Mouse (Mus musculus): ENCODE measurements at regions not wholly inside any gene's neighbourhood (a gene's known extent, or its start where the extent isn't known, plus 50 kb on each side); places are given as distances from the start of the nearest gene placed in this dataset.

GRCm38 (mm10) chr2:46924189-46924588 is 1807.0 kb upstream of the Zeb2 start:
- ATAC-seq (replicated peaks; ENCODE audit: low FRiP score, low read depth) (no peak), DNase-seq (ENCODE audit: low spot score) (no peak)
- H3K4me3 ChIP-seq (replicated peaks; ENCODE audit: low read depth, low read length): no peak overlapping the region
- TF ChIP-seq CTCF (IDR thresholded peaks at IDR 0.05; ENCODE audit: low read depth): no peak
- no peak overlapping the region for H3K4me2 ChIP-seq (ENCODE audit: low read length)
- no peaks in the 10 kb centered on the region for H3K27me3 ChIP-seq (ENCODE audit: insufficient read depth, low read length)
- H3K27ac ChIP-seq: no peak overlapping the region
- H3K9ac ChIP-seq (ENCODE audit: low read depth, low read length): no peak overlapping the region
- no peaks in the 10 kb centered on the region for H3K9me3 ChIP-seq (replicated peaks; ENCODE audit: low read length)
- no peaks in the 10 kb centered on the region for H3K36me3 ChIP-seq (ENCODE audit: insufficient read depth, low read length)
- H3K4me1 ChIP-seq (replicated peaks; ENCODE audit: insufficient read depth, low read length): no peaks in the 10 kb centered on the region
- WGBS: 79% methylated on average over 3 of the region's 3 CpGs

GRCm38 (mm10) chr2:46913496-46913895 is 1796.3 kb upstream of the Zeb2 start:
- no peak overlapping the region for H3K9ac ChIP-seq (ENCODE audit: low read depth, low read length)
- H3K4me2 ChIP-seq (ENCODE audit: low read length): no peak overlapping the region
- no peaks in the 10 kb centered on the region for H3K36me3 ChIP-seq (ENCODE audit: insufficient read depth, low read length)
- TF ChIP-seq CTCF (IDR thresholded peaks at IDR 0.05; ENCODE audit: low read depth): no peak
- no peaks in the 10 kb centered on the region for H3K9me3 ChIP-seq (replicated peaks; ENCODE audit: low read length)
- no peak for ATAC-seq (replicated peaks; ENCODE audit: low FRiP score, low read depth)
- H3K27ac ChIP-seq: no peak overlapping the region
- no peak overlapping the region for H3K4me3 ChIP-seq (replicated peaks; ENCODE audit: low read depth, low read length)
- no peaks in the 10 kb centered on the region for H3K4me1 ChIP-seq (replicated peaks; ENCODE audit: insufficient read depth, low read length)
- H3K27me3 ChIP-seq (ENCODE audit: insufficient read depth, low read length): no peaks in the 10 kb centered on the region
- no peak for DNase-seq (ENCODE audit: low spot score)

GRCm38 (mm10) chr2:46883216-46883615 is 1766.0 kb upstream of the Zeb2 start:
- no peaks in the 10 kb centered on the region for H3K36me3 ChIP-seq (ENCODE audit: insufficient read depth, low read length)
- DNase-seq (ENCODE audit: low spot score) (no peak), ATAC-seq (replicated peaks; ENCODE audit: low FRiP score, low read depth) (no peak)
- 60% methylated on average over 2 of the region's 2 CpGs for WGBS
- H3K4me1 ChIP-seq (replicated peaks; ENCODE audit: insufficient read depth, low read length): no peaks in the 10 kb centered on the region
- no peak overlapping the region for H3K4me3 ChIP-seq (replicated peaks; ENCODE audit: low read depth, low read length)
- TF ChIP-seq CTCF (IDR thresholded peaks at IDR 0.05; ENCODE audit: low read depth): no peak
- no peak overlapping the region for H3K9ac ChIP-seq (ENCODE audit: low read depth, low read length)
- no peak overlapping the region for H3K4me2 ChIP-seq (ENCODE audit: low read length)
- H3K9me3 ChIP-seq (replicated peaks; ENCODE audit: low read length): no peaks in the 10 kb centered on the region
- H3K27me3 ChIP-seq (ENCODE audit: insufficient read depth, low read length): no peaks in the 10 kb centered on the region
- H3K27ac ChIP-seq: no peak overlapping the region

- Histone ChIP-seq H3K9ac (ENCODE audit: low read depth, low read length) (no peak overlapping the region), H3K4me2 (ENCODE audit: low read length) (no peak overlapping the region), H3K4me3 (replicated peaks; ENCODE audit: low read depth, low read length) (no peak overlapping the region), H3K36me3 (ENCODE audit: insufficient read depth, low read length) (no peaks in the 10 kb centered on the region), H3K27ac (no peak overlapping the region), H3K4me1 (replicated peaks; ENCODE audit: insufficient read depth, low read length) (no peaks in the 10 kb centered on the region), H3K27me3 (ENCODE audit: insufficient read depth, low read length) (no peaks in the 10 kb centered on the region), H3K9me3 (replicated peaks; ENCODE audit: low read length) (no peaks in the 10 kb centered on the region)
- no peak for ATAC-seq (replicated peaks; ENCODE audit: low FRiP score, low read depth)
- no peak for TF ChIP-seq CTCF (IDR thresholded peaks at IDR 0.05; ENCODE audit: low read depth)
- DNase-seq (ENCODE audit: low spot score): no peak
- 78% methylated on average over 4 of the region's 4 CpGs for WGBS
These were observed 1753.6 kb upstream of the Zeb2 start for GRCm38 (mm10) chr2:46870772-46871171.

All from kidney, postnatal 0 days (tissue).